Mouse (Mus musculus) kidney, embryonic 14.5 days (tissue): Measurements from ENCODE around the gene Kif24. TPM values are rescaled to one million over a fixed set of nuclear protein-coding genes. Genes with fewer than 3 reads are reported as not detected.
"Not testable (repeated sequence)": the region's sequence is repeated elsewhere in the genome, so short reads cannot be mapped to it uniquely, and the experiment has no call there.

Experiments used
- ATAC-seq: fragments of 200-750 bp; cut with Nextera tagmentation; 2 replicates; pipeline ENCODE4 v1.8.0; 2017; ENCODE audit warnings: moderate number of reproducible peaks, mild to moderate bottlenecking, moderate TSS enrichment, moderate library complexity; ENCODE audit not compliant: low FRiP score, low TSS enrichment
- H3K27ac ChIP-seq: fragments of 300-500 bp; sonication (generic); 2 replicates; pipeline ENCODE4 v1.5.1; 2014; ENCODE audit warnings: low read depth, mild to moderate bottlenecking, low read length, moderate library complexity, mixed read lengths
- H3K27me3 ChIP-seq: fragments of 300-500 bp; sonication (generic); 2 replicates; pipeline ENCODE4 v1.6.1; 2014; ENCODE audit warnings: mild to moderate bottlenecking, low read length; ENCODE audit not compliant: control insufficient read depth, insufficient read depth
- H3K36me3 ChIP-seq: fragments of 300-500 bp; sonication (generic); 2 replicates; pipeline ENCODE4 v1.6.1; 2014; ENCODE audit warnings: low read length, mixed read lengths; ENCODE audit not compliant: control insufficient read depth, insufficient read depth
- H3K4me1 ChIP-seq: fragments of 300-500 bp; sonication (generic); 2 replicates; pipeline ENCODE4 v1.6.1; 2014; ENCODE audit warnings: low read length, mixed read lengths; ENCODE audit not compliant: control insufficient read depth, insufficient read depth
- H3K4me2 ChIP-seq: fragments of 300-500 bp; sonication (generic); replicated peaks from 2 replicates; pipeline ENCODE4 v1.6.1; 2014; ENCODE audit warnings: low read depth, mild to moderate bottlenecking, low read length
- H3K4me3 ChIP-seq: fragments of 300-500 bp; sonication (generic); 2 replicates; pipeline ENCODE4 v1.5.1; 2014; ENCODE audit warnings: mild to moderate bottlenecking, low read length
- H3K9ac ChIP-seq: fragments of 300-500 bp; sonication (generic); 2 replicates; pipeline ENCODE4 v1.6.1; 2014; ENCODE audit warnings: low read depth, mild to moderate bottlenecking, low read length, moderate library complexity
- H3K9me3 ChIP-seq: fragments of 300-500 bp; sonication (generic); 2 replicates; pipeline ENCODE4 v1.6.1; 2016; ENCODE audit warnings: low read length; ENCODE audit not compliant: control insufficient read depth
- WGBS: fragments of 180-500 bp; shearing (Covaris S2); extraction: QIAGEN DNeasy Blood & Tissue Kit; methylation state at CpG from one replicate; pipeline ENCODE4 v1.1.7; 2014; 5-methylcytosine and 5-hydroxymethylcytosine counted together
- polyA plus RNA-seq: library from polyadenylated mRNA; unstranded; fragments of >200 nt; fragmentation: Nextera tagmentation; extraction: Ambion mirVana; gene quantifications from 2 replicates; pipeline ENCODE4 v1.2.1, GENCODE M21; 2014

The Kif24 gene
- polyA plus RNA-seq, 1 experiment from 2014 or later = 8.5 TPM

- H3K4me2 ChIP-seq = peak overlapping the region; percentile 72
- H3K27ac ChIP-seq, ATAC-seq, H3K9ac ChIP-seq, H3K9me3 ChIP-seq, H3K36me3 ChIP-seq, H3K27me3 ChIP-seq: not testable (repeated sequence)
- H3K4me1 ChIP-seq = peaks cover 11% of the 10 kb centered on the region; the same call in 1 of the 2 replicates
- 80% methylated on average over 3 of the region's 3 CpGs for WGBS
- H3K4me3 ChIP-seq = peak overlapping the region; percentile 65; the same call in 1 of the 2 replicates
Measured at GRCm38 (mm10) chr4:41463051-41463738, 1.5 kb downstream of the Kif24 start.

GRCm38 (mm10) chr4:41460690-41461089 is 4.0 kb downstream of the Kif24 start:
- H3K4me3 ChIP-seq = no peak overlapping the region
- no peak overlapping the region for H3K27ac ChIP-seq
- H3K4me2 ChIP-seq = no peak overlapping the region
- WGBS = 97% methylated on average over 1 of the region's 1 CpGs
- H3K4me1 ChIP-seq = peaks cover 11% of the 10 kb centered on the region; the same call in 1 of the 2 replicates
- H3K36me3 ChIP-seq = no peaks in the 10 kb centered on the region
- no peak overlapping the region for H3K9ac ChIP-seq
- H3K9me3 ChIP-seq = no peaks in the 10 kb centered on the region
- ATAC-seq = no peak
- no peaks in the 10 kb centered on the region for H3K27me3 ChIP-seq

GRCm38 (mm10) chr4:41447595-41447994 is 17.1 kb downstream of the Kif24 start:
- Histone ChIP-seq H3K4me1 (no peaks in the 10 kb centered on the region), H3K9ac (no peak overlapping the region), H3K9me3 (no peaks in the 10 kb centered on the region), H3K27ac (no peak overlapping the region), H3K4me2 (no peak overlapping the region), H3K27me3 (no peaks in the 10 kb centered on the region), H3K36me3 (peaks cover 5% of the 10 kb centered on the region; the same call in 1 of the 2 replicates), H3K4me3 (no peak overlapping the region)
- WGBS = 94% methylated on average over 3 of the region's 3 CpGs
- ATAC-seq = no peak

GRCm38 (mm10) chr4:41442790-41443302 is 21.8 kb downstream of the Kif24 start:
- 73% methylated on average over 4 of the region's 4 CpGs for WGBS
- H3K9ac ChIP-seq = no peak overlapping the region

GRCm38 (mm10) chr4:41438931-41439330 is 25.8 kb downstream of the Kif24 start:
- WGBS = 77% methylated on average over 5 of the region's 5 CpGs
- no peak overlapping the region for H3K27ac ChIP-seq
- H3K4me3 ChIP-seq = no peak overlapping the region
- H3K9ac ChIP-seq = no peak overlapping the region
- no peak for ATAC-seq
- no peaks in the 10 kb centered on the region for H3K27me3 ChIP-seq
- no peaks in the 10 kb centered on the region for H3K4me1 ChIP-seq
- H3K4me2 ChIP-seq = no peak overlapping the region
- H3K9me3 ChIP-seq = no peaks in the 10 kb centered on the region
- no peaks in the 10 kb centered on the region for H3K36me3 ChIP-seq

More at GRCm38 (mm10) chr4:41442790-41443302, 21.8 kb downstream of the Kif24 start:
- no peak overlapping the region for H3K4me3 ChIP-seq
- no peaks in the 10 kb centered on the region for H3K4me1 ChIP-seq
- H3K9me3 ChIP-seq = no peaks in the 10 kb centered on the region
- no peak overlapping the region for H3K4me2 ChIP-seq
- peaks cover 5% of the 10 kb centered on the region; the same call in 1 of the 2 replicates for H3K36me3 ChIP-seq
- H3K27me3 ChIP-seq = no peaks in the 10 kb centered on the region
- no peak overlapping the region for H3K27ac ChIP-seq
- ATAC-seq = no peak

GRCm38 (mm10) chr4:41416966-41417365 is 47.7 kb downstream of the Kif24 start:
- Histone ChIP-seq H3K9me3 (no peaks in the 10 kb centered on the region), H3K36me3 (no peaks in the 10 kb centered on the region), H3K27ac (no peak overlapping the region), H3K4me2 (no peak overlapping the region), H3K4me1 (no peaks in the 10 kb centered on the region), H3K27me3 (no peaks in the 10 kb centered on the region), H3K9ac (no peak overlapping the region), H3K4me3 (no peak overlapping the region)
- ATAC-seq = no peak

GRCm38 (mm10) chr4:41409341-41409740 is 55.3 kb downstream of the Kif24 start:
- Histone ChIP-seq H3K27ac (no peak overlapping the region), H3K9me3 (no peaks in the 10 kb centered on the region), H3K4me1 (no peaks in the 10 kb centered on the region), H3K9ac (no peak overlapping the region), H3K27me3 (no peaks in the 10 kb centered on the region), H3K4me2 (no peak overlapping the region), H3K36me3 (peaks cover 5% of the 10 kb centered on the region; the same call in 1 of the 2 replicates), H3K4me3 (no peak overlapping the region)
- ATAC-seq = no peak
- WGBS = 92% methylated on average over 1 of the region's 1 CpGs

- no peaks in the 10 kb centered on the region for H3K27me3 ChIP-seq
- H3K9ac ChIP-seq = no peak overlapping the region
- H3K4me2 ChIP-seq = no peak overlapping the region
- peaks cover 14% of the 10 kb centered on the region for H3K36me3 ChIP-seq
- no peak for ATAC-seq
- H3K4me1 ChIP-seq = no peaks in the 10 kb centered on the region
- 93% methylated on average over 2 of the region's 2 CpGs for WGBS
- no peak overlapping the region for H3K4me3 ChIP-seq
- H3K9me3 ChIP-seq = no peaks in the 10 kb centered on the region
- no peak overlapping the region for H3K27ac ChIP-seq
Measured at GRCm38 (mm10) chr4:41407353-41407752, 57.3 kb downstream of the Kif24 start.

GRCm38 (mm10) chr4:41406597-41406996 is 58.1 kb downstream of the Kif24 start:
- 84% methylated on average over 9 of the region's 9 CpGs for WGBS
- Histone ChIP-seq H3K4me1 (no peaks in the 10 kb centered on the region), H3K9ac (no peak overlapping the region), H3K27me3 (no peaks in the 10 kb centered on the region), H3K9me3 (no peaks in the 10 kb centered on the region), H3K27ac (no peak overlapping the region), H3K36me3 (peaks cover 19% of the 10 kb centered on the region), H3K4me2 (no peak overlapping the region), H3K4me3 (no peak overlapping the region)
- no peak for ATAC-seq
